Mouse (Mus musculus) testis, adult 2 months (tissue): ENCODE measurements around the gene Pax6. TPM values are rescaled to one million over a fixed set of nuclear protein-coding genes. Genes with fewer than 3 reads are reported as not detected.
A peak's percentile ranks its signal among the peaks of the same experiment; 100 is the strongest.

Source experiments
- H3K27ac ChIP-seq: fragments of 200-500 bp; 2 replicates; pipeline ENCODE4 v1.5.1; 2012; ENCODE audit warnings: low read depth, low read length; ENCODE audit not compliant: control insufficient read depth, insufficient read depth
- H3K27me3 ChIP-seq: fragments of 200-500 bp; 2 replicates; pipeline ENCODE4 v1.6.1; 2012; ENCODE audit warnings: mild to moderate bottlenecking, low read length, moderate library complexity; ENCODE audit not compliant: control insufficient read depth, insufficient read depth
- H3K36me3 ChIP-seq: fragments of 200-500 bp; 2 replicates; pipeline ENCODE4 v1.6.1; 2012; ENCODE audit warnings: mild to moderate bottlenecking, low read length; ENCODE audit not compliant: control insufficient read depth, insufficient read depth
- H3K4me1 ChIP-seq: fragments of 200-500 bp; 2 replicates; pipeline ENCODE4 v1.6.1; 2012; ENCODE audit warnings: low read length; ENCODE audit not compliant: control insufficient read depth, insufficient read depth
- H3K4me3 ChIP-seq: fragments of 200-500 bp; 2 replicates; pipeline ENCODE4 v1.5.1; 2012; ENCODE audit warnings: low read depth, mild to moderate bottlenecking, low read length, moderate library complexity, mixed read lengths; ENCODE audit not compliant: control insufficient read depth
- CTCF ChIP-seq: fragments of 200-500 bp; IDR thresholded peaks from 2 replicates; pipeline ENCODE4 v1.5.1; 2012; ENCODE audit warnings: low read depth, mild to moderate bottlenecking, inconsistent platforms, low read length, moderate library complexity; ENCODE audit not compliant: control insufficient read depth, insufficient read depth, insufficient replicate concordance
- POLR2A ChIP-seq: fragments of 200-500 bp; IDR thresholded peaks from 2 replicates; pipeline ENCODE4 v1.6.1; 2012; ENCODE audit warnings: low read depth, mild to moderate bottlenecking, inconsistent platforms, low read length, moderate library complexity; ENCODE audit not compliant: control insufficient read depth
- polyA plus RNA-seq: library from polyadenylated mRNA; depleted of rRNA; stranded (reverse); fragments of >200 nt; gene quantifications from 2 replicates; pipeline ENCODE4 v1.2.3, GENCODE M21; 2012; rRNA removed

The Pax6 gene
- polyA plus RNA-seq = 0.32 and 0.35 TPM in 2 replicates

DNA sequence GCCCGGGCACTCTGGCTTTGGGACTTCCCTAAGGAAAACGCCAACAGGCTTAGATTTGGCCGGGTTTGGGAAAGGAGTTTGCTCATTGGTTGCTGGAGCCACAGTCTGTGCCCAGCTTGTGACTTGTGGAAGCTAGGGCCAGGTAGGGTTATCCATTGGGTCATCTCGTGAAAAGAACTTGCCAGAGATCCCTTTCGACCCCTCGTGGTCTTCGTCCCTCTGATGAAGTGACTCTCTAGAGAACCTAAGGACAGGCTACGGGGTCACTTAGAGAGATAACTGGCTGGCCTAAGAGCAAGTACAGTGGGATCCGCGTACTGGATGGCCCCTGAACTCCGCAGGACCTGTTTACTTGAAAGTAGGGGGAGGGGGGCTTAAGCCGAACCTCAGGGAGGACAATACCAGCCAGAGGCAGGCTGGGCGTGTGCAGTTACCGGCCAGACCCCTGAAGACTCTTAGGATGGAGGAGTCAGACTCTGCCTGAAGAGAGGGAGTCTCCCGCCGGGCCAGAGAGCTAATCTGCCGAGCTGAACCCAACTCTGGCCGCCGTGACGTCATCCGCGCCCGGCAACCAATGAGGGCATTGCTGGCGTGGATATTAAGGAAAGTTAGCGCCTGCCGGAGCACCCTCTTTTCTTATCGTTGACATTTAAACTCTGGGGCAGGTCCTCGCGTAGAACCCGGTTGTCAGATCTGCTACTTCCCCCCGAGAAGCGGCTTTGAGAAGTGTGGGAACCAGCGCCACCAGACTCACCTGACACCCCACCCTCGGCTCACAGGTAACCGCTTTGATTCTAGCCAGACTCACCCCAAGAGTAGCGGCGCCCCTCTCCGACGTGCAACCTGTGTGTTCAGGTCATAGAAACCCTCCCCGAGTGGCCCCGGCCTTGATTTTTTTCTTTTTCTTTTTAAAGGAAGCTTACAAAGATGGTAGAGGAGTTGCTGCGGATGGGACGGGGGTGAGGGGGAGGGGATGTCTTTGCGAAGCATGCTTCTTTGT, at the start of gene Pax6:
TSS of gene Pax6 (plus strand) at position 630 of the 1,000 bp plus-strand sequence.
- Histone ChIP-seq H3K36me3 (no peaks in the 10 kb centered on the region), H3K4me3 (peak within 1 kb of the TSS; percentile 17), H3K4me1 (peaks cover 20% of the 10 kb centered on the region), H3K27me3 (peaks cover 18% of the 10 kb centered on the region), H3K27ac (no peak within 1 kb of the TSS)
- TF ChIP-seq POLR2A (no peak), CTCF (no peak)

DNA sequence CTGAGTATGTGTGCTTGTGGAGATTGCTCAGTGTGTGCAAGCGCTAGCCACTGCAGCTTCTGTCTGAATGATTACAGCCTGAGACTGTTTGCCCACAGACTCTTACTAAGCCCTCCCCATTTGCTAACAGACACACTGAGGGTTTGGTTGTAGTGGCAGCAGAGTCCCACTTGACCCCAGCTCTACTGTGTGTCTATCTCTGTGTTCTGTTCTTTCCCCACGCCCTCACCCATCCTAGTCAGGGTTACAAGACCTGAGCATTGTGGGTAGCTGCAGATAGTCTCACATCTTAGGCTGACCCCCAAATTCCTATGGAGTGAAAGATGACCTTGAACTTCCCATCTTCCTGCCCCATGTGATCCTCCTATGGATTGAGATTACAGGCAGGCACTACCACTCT, 19.8 kb upstream of the Pax6 start:
- H3K27ac ChIP-seq = no peak overlapping the region
- no peaks in the 10 kb centered on the region for H3K4me1 ChIP-seq
- no peaks in the 10 kb centered on the region for H3K27me3 ChIP-seq
- TF ChIP-seq CTCF (no peak), POLR2A (no peak)
- no peaks in the 10 kb centered on the region for H3K36me3 ChIP-seq
- no peak overlapping the region for H3K4me3 ChIP-seq

DNA sequence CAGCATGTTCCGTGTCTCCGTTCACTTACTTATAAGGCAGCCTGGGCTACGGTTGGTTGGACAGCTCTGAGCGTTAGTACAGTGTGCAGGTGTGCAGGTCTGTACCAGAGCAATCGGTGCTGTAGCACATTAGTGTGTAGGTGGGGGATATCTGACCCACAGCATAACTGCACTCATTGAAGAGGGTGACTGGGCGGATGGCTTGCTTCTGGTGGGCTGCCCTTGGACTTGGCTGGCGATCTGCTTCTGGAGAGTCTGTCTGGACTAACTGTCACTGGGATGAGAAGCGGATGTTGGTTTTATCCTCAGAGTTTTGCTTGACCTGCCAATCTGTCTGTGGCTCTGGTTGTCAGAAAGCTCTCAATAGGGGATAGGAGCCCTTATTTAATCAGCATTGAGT, 12.2 kb upstream of the Pax6 start:
- H3K27me3 ChIP-seq = peaks cover 2% of the 10 kb centered on the region

DNA sequence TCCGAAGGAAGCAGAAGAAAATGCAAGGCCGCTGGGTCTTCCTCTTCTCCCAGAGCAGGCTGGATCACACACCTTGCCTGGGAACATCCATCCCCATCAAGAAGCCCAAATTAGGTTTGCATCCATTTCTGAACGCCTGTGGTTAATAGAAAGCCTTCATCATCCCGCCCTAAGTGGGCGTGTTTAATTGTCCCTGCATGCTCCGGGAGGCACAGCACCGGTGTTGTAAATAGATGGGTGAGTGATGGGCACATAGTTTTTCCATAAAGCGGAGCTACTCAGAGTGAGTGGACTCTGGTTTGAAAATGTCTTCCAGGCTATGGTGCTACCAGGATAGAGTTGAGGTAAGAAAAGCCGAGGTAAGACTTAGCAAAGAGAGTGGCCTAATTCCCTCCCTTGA, 9.3 kb upstream of the Pax6 start:
- no peak overlapping the region for H3K4me3 ChIP-seq
- no peak overlapping the region for H3K27ac ChIP-seq
- TF ChIP-seq POLR2A (no peak), CTCF (no peak)
- H3K36me3 ChIP-seq = no peaks in the 10 kb centered on the region
- peaks cover 2% of the 10 kb centered on the region for H3K27me3 ChIP-seq
- peaks cover 7% of the 10 kb centered on the region for H3K4me1 ChIP-seq

More for the DNA sequence above, 12.2 kb upstream of the Pax6 start:
- Histone ChIP-seq H3K36me3 (no peaks in the 10 kb centered on the region), H3K4me3 (no peak overlapping the region), H3K4me1 (peaks cover 7% of the 10 kb centered on the region), H3K27ac (no peak overlapping the region)
- TF ChIP-seq POLR2A = no peak

DNA sequence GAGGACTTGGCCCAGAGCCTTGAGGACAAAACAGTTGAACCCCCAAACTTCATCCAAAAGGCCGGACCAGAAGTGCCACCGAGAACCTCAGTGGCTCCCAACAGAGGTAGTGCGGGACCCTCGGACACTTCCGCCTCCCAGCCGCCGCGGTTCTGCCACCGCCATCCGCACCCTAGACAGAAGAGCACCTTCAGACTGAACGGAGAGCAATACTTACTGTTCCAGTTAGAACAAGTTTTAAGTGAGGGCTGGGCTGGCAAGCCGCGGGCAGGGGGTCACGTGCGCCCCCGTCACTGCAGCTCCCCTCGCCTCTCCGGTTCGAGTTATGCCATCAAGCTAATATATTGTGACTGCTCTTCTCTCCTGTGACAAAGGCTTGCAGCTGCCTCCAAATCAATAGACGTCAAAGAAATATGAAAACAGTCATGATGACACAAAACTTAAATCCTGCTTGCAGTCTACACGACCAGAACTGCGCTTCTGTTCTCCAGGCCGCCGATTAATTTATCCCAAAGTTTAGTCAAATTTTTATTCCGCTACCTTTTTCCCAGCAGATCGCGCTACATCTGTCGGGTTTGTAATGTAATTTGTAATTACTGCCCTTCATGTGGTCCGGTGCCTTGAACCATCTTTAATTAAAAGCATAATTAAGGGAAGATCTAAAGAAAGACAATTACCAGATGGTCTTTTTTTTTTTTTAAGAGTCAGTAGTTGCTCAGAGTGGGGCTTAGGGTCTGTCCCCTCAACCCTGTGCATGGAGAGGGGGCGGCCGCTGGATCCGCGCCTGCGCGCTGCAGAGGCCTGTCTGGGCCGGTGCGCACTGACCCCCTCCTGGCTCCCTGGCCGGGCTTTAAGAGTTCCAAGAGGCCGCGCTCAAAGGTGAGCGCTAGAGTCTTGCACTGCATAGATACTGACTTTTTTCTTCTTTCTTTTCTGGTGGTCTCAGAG, 8.5 kb upstream of the Pax6 start:
- TF ChIP-seq POLR2A = no peak
- TF ChIP-seq CTCF = no peak
- no peak overlapping the region for H3K27ac ChIP-seq

DNA sequence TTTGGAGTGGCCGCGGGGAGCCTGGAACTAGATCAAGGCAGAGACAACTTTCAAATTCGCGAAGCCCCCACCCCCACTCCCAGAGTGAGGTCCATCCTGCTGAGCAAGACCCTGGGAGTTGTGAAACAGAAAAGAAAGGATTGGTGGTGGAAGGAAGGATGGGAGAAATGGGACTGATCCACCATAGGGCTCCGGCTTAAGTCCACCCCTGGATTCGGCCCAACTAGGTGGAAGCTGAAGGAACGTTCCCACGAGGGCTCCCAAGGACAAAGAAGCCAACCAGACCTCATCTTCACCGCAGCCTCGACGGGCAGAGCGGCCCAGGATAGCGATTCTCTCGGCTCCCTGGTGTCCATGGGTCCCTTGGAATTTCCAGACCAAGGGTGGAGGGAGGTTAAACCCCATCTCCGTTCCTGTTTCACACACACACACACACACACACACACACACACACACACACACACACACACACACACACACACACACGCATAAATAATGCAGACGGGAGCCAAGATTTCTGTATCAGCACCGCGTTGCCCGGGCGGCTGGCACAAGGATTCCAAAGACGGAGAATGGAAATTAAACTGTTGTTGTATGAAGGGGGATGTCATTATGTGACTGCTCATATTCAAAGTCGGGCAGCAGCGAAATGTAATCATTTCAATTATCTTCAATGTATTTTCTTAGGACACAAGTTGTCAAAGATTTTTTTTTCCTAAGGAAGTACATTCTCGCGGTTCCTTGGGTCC, 7.7 kb upstream of the Pax6 start:
- no peak for TF ChIP-seq POLR2A
- Histone ChIP-seq H3K27me3 (peaks cover 2% of the 10 kb centered on the region), H3K4me1 (peaks cover 7% of the 10 kb centered on the region), H3K27ac (no peak overlapping the region), H3K4me3 (no peak overlapping the region), H3K36me3 (no peaks in the 10 kb centered on the region)

More for the DNA sequence above, 8.5 kb upstream of the Pax6 start:
- Histone ChIP-seq H3K36me3 (no peaks in the 10 kb centered on the region), H3K4me3 (peak overlapping the region; percentile 31; the same call in 1 of the 2 replicates), H3K27me3 (peaks cover 2% of the 10 kb centered on the region), H3K4me1 (peaks cover 7% of the 10 kb centered on the region)

DNA sequence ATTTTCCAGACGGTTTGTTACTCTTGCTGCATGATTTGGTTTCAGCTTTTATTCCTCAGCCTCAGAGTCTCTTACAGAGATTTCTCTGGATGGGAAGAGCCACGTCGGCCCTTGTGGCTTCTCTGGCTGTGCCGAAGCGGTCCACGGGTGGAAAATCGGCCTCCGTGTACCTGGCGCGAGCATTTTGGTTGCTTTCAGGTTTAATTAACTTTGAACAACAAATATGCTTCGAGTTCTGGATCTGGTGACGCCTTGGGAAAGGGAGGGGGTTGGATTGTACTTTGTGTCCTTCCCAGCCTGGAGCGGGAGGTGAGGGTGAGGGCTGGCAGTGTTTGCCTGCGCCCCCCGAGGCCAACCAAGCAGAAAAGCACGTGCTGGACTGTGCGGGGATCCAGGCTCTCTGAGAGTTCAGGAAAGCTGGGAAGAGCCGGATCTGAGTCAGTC, 7.1 kb upstream of the Pax6 start:
- peaks cover 4% of the 10 kb centered on the region for H3K27me3 ChIP-seq
- peaks cover 7% of the 10 kb centered on the region for H3K4me1 ChIP-seq
- no peaks in the 10 kb centered on the region for H3K36me3 ChIP-seq
- H3K4me3 ChIP-seq = no peak overlapping the region
- no peak for TF ChIP-seq POLR2A
- no peak for TF ChIP-seq CTCF
- no peak overlapping the region for H3K27ac ChIP-seq
